Mouse (Mus musculus): ENCODE data around the gene Pdlim3.

DNA sequence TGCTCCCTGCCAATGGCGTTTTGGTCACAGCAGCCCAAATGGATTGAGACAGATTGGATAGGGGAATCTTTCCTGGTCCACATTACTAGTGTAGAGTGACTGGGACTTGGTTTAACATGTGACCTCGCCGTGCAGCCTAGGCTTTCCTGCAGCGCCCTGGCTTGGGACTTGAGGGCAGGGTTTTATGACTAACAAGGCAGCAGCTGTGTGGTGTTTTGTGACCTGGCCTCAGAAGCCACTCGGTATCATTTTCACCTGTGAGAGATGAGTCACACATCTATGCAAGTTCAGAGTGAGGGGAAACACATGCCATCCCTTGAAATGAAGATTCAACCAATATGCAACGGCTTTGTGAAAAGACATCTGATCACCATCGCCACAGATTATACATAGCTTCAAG is 7.6 kb upstream of the Pdlim3 start:
- no peak for TF ChIP-seq CTCF (IDR thresholded peaks at IDR 0.05; ENCODE audit: borderline replicate concordance, control insufficient read depth, extremely low read depth, insufficient read depth, low read length, poor library complexity)
- no peak for TF ChIP-seq POLR2A (IDR thresholded peaks at IDR 0.05; ENCODE audit: control insufficient read depth, extremely low read depth, insufficient read depth, low read length, poor library complexity)

All from thymus, adult 2 months (tissue).